Mouse (Mus musculus): Measurements from ENCODE around the gene Catsper2.

Catsper2 gene

DNA sequence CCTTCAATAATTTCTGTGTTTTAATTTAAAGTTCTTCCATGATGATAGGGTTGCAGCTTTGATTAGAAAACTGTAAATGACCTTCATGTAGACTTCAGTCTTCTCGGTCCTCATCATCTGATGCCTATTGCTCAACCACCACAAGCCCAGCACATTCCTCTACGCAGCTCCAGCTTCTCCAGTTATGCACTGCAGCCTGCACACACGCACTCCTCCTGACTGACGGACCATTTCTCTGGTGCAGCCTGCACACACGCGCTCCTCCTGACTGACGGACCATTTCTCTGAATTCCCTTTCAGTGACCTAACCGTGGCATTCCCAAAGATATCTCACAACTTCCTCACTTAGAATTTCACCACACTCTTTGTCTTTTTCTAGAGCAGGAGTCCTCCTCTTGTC, 60.4 kb downstream of the Catsper2 start:
- no peak for DNase-seq

Data from spleen, adult 18-20 months (tissue).